Mouse (Mus musculus): ENCODE measurements around the gene Matk.

The Matk gene

DNA sequence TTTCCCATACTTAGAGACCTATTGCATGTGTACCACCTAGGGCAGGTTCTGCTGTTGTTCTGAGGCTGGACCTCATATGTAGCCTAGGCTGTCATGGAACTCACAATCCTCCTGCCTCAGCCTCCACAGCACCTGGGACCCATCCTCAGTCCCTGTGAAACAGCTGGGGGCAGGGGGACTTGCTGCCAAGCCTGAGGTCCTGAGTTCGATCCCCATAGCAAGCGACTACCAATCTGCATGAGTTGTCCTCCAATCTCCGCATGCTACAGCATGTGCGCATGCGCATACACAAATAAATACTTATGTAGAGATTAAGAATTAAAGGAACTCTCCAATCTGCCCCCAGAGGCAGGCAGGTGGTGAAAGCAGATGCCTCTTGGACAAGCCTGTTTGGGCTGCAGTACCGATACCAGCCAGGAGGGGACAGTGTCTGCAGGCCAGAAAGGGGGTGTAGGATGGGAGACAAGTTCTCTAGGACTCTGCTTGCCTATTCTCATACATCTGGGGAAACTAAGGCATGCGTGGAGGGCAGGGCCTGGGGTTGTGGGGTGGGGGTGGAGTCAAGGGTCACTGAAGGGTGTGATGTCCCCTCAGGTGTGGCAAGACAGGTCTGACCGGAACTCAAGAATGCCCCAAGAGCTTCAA, 34.9 kb downstream of the Matk start:
- no peak for DNase-seq (ENCODE audit: low read depth)

GRCm38 (mm10) chr10:81288601-81289000, 35.9 kb downstream of the Matk start:
- no peak for DNase-seq (ENCODE audit: low read depth)

GRCm38 (mm10) chr10:81289278-81289677, 36.5 kb downstream of the Matk start:
- no peak for DNase-seq (ENCODE audit: low read depth)

- no peak for DNase-seq (ENCODE audit: low read depth)
Measured at GRCm38 (mm10) chr10:81289811-81290210, 37.1 kb downstream of the Matk start.

DNA sequence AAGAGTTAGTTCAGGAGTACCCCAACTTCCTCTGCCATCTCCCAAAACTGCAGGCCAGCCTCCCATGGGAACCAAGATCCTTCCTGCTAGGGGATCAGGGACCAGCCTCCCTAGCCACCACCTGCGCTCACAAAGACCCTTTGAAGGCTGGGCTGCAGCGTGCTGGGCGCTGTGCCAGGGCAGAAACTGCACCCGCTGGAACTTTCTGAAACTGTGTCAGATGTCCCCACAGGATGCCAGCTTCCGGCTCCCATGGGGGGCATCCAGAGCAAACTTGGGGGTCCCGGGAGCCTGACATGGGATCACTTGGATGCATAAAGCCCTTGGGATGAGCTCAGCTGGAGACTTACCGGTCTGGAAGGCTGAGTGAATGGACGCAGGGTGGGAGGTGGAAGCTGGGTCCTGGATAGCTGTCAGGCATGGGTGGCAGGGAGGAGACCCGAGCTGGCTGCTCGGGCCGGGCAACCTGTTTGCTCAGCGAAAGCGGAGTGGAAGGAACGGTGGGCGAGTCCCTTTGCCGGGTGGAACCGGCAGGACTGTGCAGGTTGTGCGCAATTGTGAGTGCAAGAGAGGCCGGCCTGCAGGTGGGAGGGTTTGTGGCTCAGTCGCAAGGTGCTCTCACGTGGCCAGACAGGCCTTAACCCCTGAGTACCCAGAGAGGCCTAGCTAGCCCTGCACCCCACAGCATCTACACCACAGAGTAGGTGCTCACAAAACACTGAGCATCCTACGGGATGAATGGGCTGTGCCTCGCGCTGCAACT, 38.1 kb downstream of the Matk start:
- no peak for DNase-seq (ENCODE audit: low read depth)

GRCm38 (mm10) chr10:81291511-81292104, 38.9 kb downstream of the Matk start, which contains the start of gene Tjp3:
Tjp3 (minus strand) TSS chr10:81291581.
- no peak for DNase-seq (ENCODE audit: low read depth)

DNA sequence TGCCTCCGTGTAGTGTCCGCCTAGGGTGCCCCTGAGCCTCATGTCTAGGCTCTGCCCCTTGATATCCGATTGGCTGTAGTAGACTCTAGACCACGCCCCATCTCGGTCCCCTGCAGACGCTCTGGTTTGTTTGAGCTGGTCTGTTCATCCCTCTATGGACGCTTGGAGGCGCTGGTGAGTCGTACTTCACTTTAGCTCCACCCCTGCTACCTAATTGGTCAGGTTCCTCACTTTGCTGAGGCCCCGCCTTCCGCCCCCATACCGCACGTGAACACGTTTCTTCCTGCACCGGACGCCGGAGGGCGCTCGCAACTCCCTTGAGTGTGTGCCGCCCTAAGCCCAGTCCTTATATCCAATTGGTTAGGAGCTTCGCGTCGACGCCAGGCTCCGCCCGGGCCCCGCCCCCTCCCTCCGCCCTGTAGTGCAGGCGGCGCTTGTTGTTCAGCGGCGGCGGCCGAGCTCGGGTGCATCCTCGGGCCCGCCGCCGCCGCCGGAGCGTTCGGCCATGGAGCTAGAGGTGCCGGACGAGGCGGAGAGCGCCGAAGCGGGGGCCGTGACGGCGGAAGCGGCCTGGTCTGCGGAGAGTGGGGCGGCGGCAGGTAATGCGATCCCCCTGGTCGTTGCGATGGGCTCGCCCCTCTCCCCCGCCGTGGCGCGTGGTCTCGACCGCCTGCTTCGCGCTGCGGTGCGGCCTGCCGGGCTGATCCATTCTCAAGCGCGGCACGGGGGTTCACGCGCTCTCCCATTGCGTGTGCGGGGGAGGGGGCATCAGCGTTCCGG, 40.0 kb downstream of the Matk start, which contains the start of gene Pip5k1c:
Gene Pip5k1c, plus strand, starts transcription at position 410 of the 780 bp plus-strand sequence.
- peak; percentile 100 for DNase-seq (ENCODE audit: low read depth)

DNA sequence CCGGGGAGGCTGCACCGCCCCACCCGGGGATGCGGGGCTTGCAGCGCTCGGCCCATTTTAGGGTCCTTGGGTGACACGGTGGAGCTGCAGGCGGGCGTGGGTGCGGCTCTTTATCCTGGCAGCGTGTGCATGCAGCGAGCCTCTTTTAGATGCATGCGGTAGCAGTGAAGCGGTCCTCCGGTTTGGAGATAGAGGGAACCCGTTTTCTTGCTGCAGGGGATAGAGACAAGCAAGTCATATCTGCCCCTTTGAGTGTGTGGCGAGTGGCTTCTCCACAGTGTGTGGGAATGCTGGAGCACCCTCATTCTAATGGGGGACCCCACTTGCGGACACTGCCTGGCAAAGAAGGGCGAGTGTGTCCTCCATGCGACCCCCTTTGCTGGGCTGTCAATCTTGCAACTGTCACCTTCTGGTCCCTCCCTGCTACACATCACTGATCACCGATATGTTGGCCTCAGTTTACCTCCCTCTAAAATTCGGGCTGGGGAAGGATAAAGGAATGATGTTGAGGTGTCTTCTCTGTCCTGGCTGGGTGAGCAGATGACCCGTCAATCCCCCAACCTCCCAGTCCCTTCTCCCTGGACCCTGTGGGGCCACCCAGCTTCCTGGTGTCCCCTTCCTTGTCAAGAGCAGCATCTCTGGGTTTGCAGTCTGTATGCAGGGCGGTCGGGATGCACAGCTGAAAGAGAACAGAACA, 40.7 kb downstream of the Matk start:
- DNase-seq (ENCODE audit: low read depth), result no peak

- no peak for DNase-seq (ENCODE audit: low read depth)
Measured at GRCm38 (mm10) chr10:81294442-81294841, 41.7 kb downstream of the Matk start.

GRCm38 (mm10) chr10:81295185-81295584, 42.5 kb downstream of the Matk start:
- DNase-seq (ENCODE audit: low read depth), result no peak

DNA sequence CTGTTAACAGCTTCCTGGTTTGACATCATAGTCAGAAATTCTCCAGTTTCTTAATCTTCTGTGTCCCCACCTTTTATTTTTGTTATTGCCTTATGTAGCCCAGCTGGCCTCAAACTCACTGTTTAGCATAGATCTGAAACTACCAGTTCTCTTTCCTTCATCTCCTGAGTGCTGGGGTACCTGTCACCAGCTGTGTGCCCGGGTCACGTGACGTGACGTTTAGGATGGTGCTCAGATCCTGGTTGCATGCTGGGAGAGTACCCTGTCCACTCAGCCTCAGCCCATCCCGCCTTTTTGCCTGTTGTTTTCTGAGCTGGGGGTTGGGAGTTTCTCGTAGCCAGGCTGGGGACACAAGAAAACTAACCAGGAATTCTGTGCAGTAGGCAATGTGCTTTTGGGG, 44.5 kb downstream of the Matk start:
- no peak for DNase-seq (ENCODE audit: low read depth)

GRCm38 (mm10) chr10:81297845-81298244, 45.1 kb downstream of the Matk start:
- DNase-seq (ENCODE audit: low read depth), result no peak

DNA sequence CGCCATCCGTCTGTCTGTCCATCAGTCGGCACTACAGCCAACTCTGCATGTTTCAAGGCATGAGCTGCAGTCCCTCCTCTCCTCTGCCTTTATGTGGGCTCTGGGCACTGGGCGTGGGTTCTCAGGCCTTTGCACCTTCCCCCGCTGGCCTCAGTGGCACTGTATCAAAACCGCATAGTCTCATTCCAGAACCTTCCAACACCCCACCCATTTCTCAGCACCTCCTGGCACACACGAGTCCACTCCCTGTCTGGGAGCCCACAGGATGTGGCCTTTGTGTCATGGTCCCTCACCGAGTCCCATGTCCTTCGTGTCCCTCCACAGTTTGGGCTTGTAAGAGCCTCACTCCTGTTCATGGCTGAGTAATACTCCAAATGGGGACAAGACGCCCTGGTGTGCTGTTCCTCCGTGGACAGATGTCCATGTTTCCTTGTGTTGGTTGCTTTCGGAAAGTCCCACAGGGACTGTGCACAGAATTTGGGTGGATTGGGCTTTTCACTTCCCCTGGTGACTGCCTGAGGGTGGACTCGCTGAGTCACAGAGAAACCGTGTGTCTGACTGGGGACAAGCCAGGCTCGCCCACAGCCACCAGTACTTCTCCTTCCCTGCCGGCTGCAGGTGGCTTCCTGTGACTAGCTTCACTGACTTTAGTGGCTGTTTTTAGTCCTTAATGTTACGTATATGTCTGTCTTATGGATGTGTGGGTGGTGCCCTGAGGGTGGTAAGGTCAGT, 45.8 kb downstream of the Matk start:
- no peak for DNase-seq (ENCODE audit: low read depth)

- DNase-seq (ENCODE audit: low read depth), result no peak
Measured at GRCm38 (mm10) chr10:81299585-81300351, 47.0 kb downstream of the Matk start.

DNA sequence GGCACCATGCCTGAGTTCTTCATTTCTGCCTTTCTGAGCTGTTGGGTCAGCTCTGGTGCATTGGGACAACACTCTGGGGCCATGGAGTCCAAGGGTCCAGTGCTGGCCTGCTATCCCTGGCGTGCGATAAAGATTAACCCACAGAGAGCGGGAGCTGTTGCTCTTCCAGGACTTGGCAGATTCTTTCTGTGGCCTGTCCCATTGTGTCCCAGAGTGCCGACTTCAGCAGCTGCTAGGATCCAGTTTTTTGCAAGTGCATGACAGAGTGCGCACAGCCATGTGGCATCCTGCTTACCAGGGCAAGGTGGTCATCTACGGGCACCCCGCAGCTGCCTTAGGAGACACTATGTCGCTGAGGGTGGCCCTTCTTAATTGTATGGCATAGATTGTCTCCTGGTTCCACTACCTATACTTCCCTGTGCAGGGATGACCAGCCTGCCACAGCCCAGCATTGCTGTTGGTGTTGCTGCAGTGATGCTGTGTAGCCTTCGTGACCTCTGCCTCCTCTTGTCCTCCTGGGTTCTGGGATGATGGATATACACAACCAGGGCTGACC, 47.7 kb downstream of the Matk start:
- no peak for DNase-seq (ENCODE audit: low read depth)

DNA sequence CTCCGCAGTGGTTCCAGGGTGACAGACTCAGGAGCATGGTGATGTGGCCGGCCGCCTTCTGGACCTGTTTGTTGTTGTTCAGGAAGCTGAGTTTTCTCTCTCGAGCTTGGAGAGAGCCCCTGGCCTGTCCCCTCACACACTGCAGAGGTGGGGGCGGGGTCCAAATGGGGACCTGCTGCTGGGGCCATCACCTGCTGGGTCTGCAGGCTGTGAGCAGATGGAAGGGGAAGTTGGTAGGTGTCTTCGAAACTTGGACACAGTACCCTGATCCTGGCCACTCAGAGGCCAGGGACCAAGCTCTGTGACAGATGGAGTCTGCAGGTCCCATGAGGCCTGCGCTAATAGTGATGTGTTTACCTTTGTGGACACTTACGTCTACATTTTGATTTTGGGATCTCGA, 48.6 kb downstream of the Matk start:
- no peak for DNase-seq (ENCODE audit: low read depth)

- no peak for DNase-seq (ENCODE audit: low read depth)
Measured at GRCm38 (mm10) chr10:81302288-81302687, 49.6 kb downstream of the Matk start.

GRCm38 (mm10) chr10:81302781-81303218, 50.1 kb downstream of the Matk start:
- DNase-seq (ENCODE audit: low read depth), result no peak

DNA sequence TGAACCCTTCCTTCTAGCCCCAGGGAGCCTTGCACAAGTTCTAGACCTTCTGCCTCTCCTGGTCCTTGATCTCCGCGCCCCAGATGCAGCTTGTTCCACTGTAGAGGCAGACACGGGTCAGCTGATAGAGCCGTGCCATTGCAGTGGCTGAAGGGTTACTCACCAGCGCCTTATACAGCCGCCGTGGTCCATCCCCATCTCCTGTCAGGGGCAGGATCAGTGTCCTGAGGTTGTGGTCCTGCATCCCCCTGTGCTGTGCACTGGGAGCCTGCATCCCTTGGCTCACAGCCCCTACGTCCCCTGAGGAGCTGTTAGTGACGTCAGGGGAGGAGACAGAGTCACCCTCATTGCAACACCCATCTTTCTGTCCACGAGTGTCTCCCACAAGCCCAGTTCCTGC, 50.5 kb downstream of the Matk start:
- DNase-seq (ENCODE audit: low read depth), result no peak

DNA sequence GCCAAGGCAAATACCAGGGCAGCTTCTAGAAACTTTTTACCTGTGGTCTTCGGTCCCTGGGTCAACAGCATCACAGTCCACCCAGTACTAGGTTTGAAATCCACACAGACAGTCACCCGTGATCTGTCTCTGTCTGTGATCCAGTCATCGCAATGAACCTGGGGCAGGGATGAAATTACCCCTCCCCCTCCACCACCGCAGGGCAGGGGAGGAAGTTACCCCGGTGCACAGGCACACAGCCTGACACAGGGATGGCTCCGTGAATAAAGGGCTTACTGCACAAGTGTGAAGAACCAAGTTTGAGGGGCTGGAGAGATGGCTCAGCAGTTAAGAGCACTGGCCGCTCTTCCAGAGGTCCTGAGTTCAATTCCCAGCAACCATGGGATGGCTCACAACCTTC, 51.0 kb downstream of the Matk start:
- DNase-seq (ENCODE audit: low read depth), result no peak

Measured in fibroblast of lung, adult 2 months (primary cell).